Mouse (Mus musculus) central nervous system, embryonic 14 days (tissue): ENCODE data around the gene Swap70. TPM values are rescaled to one million over a fixed set of nuclear protein-coding genes. Genes with fewer than 3 reads are reported as not detected.

Source experiments
- polyA plus RNA-seq: library from polyadenylated mRNA; depleted of rRNA; stranded (reverse); fragments of >200 nt; gene quantifications from 2 replicates; pipeline ENCODE4 v1.2.3, GENCODE M21; 2012; rRNA removed

The Swap70 gene
- 9.0 and 10.9 TPM in 2 replicates for polyA plus RNA-seq

GRCm38 (mm10) chr7:110221586-110222481, at the start of gene Swap70:
Gene Swap70 (plus strand): TSS chr7:110221711.

Other genes with a start within 250 kb of the Swap70 start
- 43.3 and 46.8 TPM in 2 replicates for gene Tmem41b, start 234.8 kb upstream of the Swap70 start, polyA plus RNA-seq
- 50.1 and 57.8 TPM in 2 replicates for gene Ipo7, start 203.4 kb upstream of the Swap70 start, polyA plus RNA-seq
- 22.7 and 23.2 TPM in 2 replicates for gene Zfp143, start 160.5 kb upstream of the Swap70 start, polyA plus RNA-seq
- 14.5 and 16.2 TPM in 2 replicates for gene Wee1, start 99.7 kb upstream of the Swap70 start, polyA plus RNA-seq